Mouse (Mus musculus) kidney, embryonic 16.5 days (tissue): Measurements from ENCODE around the gene H2-Eb2. TPM values are rescaled to one million over a fixed set of nuclear protein-coding genes. Genes with fewer than 3 reads are reported as not detected.

Experiments
- ATAC-seq: fragments of 200-750 bp; cut with Nextera tagmentation; 2 replicates; pipeline ENCODE4 v1.8.0; 2017; ENCODE audit warnings: moderate TSS enrichment; ENCODE audit not compliant: low FRiP score, low TSS enrichment
- H3K27ac ChIP-seq: fragments of 300-500 bp; sonication (generic); 2 replicates; pipeline ENCODE4 v1.5.1; 2014; ENCODE audit warnings: low read length
- H3K27me3 ChIP-seq: fragments of 300-500 bp; sonication (generic); 2 replicates; pipeline ENCODE4 v1.6.1; 2014; ENCODE audit warnings: low read length, control low read depth, mixed read lengths; ENCODE audit not compliant: insufficient read depth
- H3K36me3 ChIP-seq: fragments of 300-500 bp; sonication (generic); 2 replicates; pipeline ENCODE4 v1.6.1; 2014; ENCODE audit warnings: low read length, control low read depth, mixed read lengths; ENCODE audit not compliant: insufficient read depth
- H3K4me1 ChIP-seq: fragments of 300-500 bp; sonication (generic); 2 replicates; pipeline ENCODE4 v1.6.1; 2014; ENCODE audit warnings: low read length, control low read depth, mixed read lengths; ENCODE audit not compliant: insufficient read depth
- H3K4me2 ChIP-seq: fragments of 300-500 bp; sonication (generic); replicated peaks from 2 replicates; pipeline ENCODE4 v1.6.1; 2014; ENCODE audit warnings: low read depth, low read length
- H3K4me3 ChIP-seq: fragments of 300-500 bp; sonication (generic); 2 replicates; pipeline ENCODE4 v1.5.1; 2014; ENCODE audit warnings: mild to moderate bottlenecking, low read length
- H3K9ac ChIP-seq: fragments of 300-500 bp; sonication (generic); replicated peaks from 2 replicates; pipeline ENCODE4 v1.6.1; 2014; ENCODE audit warnings: low read length
- H3K9me3 ChIP-seq: fragments of 300-500 bp; sonication (generic); 2 replicates; pipeline ENCODE4 v1.6.1; 2016; ENCODE audit warnings: low read length, control low read depth
- WGBS: fragments of 180-500 bp; shearing (Covaris S2); extraction: QIAGEN DNeasy Blood & Tissue Kit; methylation state at CpG from one replicate; pipeline ENCODE4 v1.1.7; 2014; 5-methylcytosine and 5-hydroxymethylcytosine counted together
- polyA plus RNA-seq: library from polyadenylated mRNA; unstranded; fragments of >200 nt; fragmentation: Nextera tagmentation; extraction: Ambion mirVana; gene quantifications from 2 replicates; pipeline ENCODE4 v1.2.1, GENCODE M21; 2015

H2-Eb2 gene
- polyA plus RNA-seq, 1 experiment from 2014 or later = 0.04 TPM

- Histone ChIP-seq H3K9ac (no peak overlapping the region), H3K4me1 (no peaks in the 10 kb centered on the region), H3K36me3 (no peaks in the 10 kb centered on the region), H3K4me2 (no peak overlapping the region), H3K27me3 (no peaks in the 10 kb centered on the region), H3K27ac (no peak overlapping the region), H3K9me3 (no peaks in the 10 kb centered on the region), H3K4me3 (no peak overlapping the region)
- 91% methylated on average over 4 of the region's 4 CpGs for WGBS
- ATAC-seq = no peak
Observed at GRCm38 (mm10) chr17:34292570-34292969, 32.9 kb upstream of the H2-Eb2 start.

DNA sequence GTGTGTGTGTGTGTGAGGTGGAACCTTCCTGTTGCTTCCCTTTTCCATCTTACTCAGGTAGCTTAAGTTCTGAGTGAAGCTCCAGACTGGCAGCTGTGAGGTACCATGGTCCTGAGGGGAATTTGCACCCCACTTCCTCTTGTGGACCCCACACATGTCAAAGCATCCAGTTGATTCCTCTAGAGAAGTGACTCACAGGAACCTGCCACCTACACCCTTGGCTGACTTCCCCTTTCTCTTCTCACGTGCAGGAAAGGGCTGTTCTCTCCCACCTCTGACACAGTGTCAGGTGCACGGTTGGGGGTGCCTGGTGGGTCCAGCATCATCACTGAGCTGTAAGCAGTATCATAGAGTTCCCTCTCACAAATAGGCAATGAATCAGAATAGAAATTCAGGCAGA lies 31.9 kb upstream of the H2-Eb2 start:
- H3K4me2 ChIP-seq = no peak overlapping the region
- ATAC-seq = no peak
- H3K4me3 ChIP-seq = no peak overlapping the region
- H3K9ac ChIP-seq = no peak overlapping the region
- H3K36me3 ChIP-seq = no peaks in the 10 kb centered on the region
- H3K9me3 ChIP-seq = no peaks in the 10 kb centered on the region
- no peak overlapping the region for H3K27ac ChIP-seq
- WGBS = 45% methylated on average over 2 of the region's 2 CpGs
- no peaks in the 10 kb centered on the region for H3K27me3 ChIP-seq
- no peaks in the 10 kb centered on the region for H3K4me1 ChIP-seq

DNA sequence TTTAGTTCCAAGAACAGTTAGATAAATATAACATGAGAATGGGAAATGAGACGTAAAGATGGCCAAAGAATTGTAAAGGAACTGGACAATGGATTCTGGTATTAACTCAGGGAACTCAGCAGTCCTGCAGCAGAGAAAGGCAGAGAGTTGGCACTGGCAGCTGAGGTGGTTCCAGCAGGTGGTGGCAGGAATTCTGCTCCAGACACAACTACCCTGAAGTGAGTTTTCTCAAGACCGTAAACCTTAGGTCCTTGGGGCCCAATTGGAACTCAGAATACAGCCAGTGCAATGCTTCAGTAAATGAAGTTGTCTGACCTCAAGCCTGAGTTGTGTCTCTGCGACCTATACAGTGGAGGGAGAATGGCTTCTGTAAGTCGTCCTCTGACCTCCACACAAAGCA lies 31.2 kb upstream of the H2-Eb2 start:
- Histone ChIP-seq H3K27ac (no peak overlapping the region), H3K9me3 (no peaks in the 10 kb centered on the region), H3K4me2 (no peak overlapping the region), H3K9ac (no peak overlapping the region), H3K27me3 (no peaks in the 10 kb centered on the region), H3K36me3 (no peaks in the 10 kb centered on the region), H3K4me3 (no peak overlapping the region), H3K4me1 (no peaks in the 10 kb centered on the region)
- ATAC-seq = no peak
- 61% methylated on average over 4 of the region's 4 CpGs for WGBS

GRCm38 (mm10) chr17:34295307-34295706 lies 30.2 kb upstream of the H2-Eb2 start:
- no peak overlapping the region for H3K9ac ChIP-seq
- H3K36me3 ChIP-seq = no peaks in the 10 kb centered on the region
- H3K4me2 ChIP-seq = no peak overlapping the region
- H3K4me1 ChIP-seq = no peaks in the 10 kb centered on the region
- H3K27ac ChIP-seq = no peak overlapping the region
- ATAC-seq = no peak
- H3K27me3 ChIP-seq = no peaks in the 10 kb centered on the region
- no peak overlapping the region for H3K4me3 ChIP-seq
- H3K9me3 ChIP-seq = no peaks in the 10 kb centered on the region

- Histone ChIP-seq H3K9ac (no peak overlapping the region), H3K4me1 (no peaks in the 10 kb centered on the region), H3K9me3 (no peaks in the 10 kb centered on the region), H3K36me3 (no peaks in the 10 kb centered on the region), H3K27ac (no peak overlapping the region), H3K27me3 (no peaks in the 10 kb centered on the region), H3K4me3 (peak overlapping the region; percentile 36), H3K4me2 (peak overlapping the region; percentile 52)
- ATAC-seq = peak; percentile 72; the same call in 1 of the 2 replicates
- WGBS = 21% methylated on average over 23 of the region's 23 CpGs
Observed at GRCm38 (mm10) chr17:34295891-34296794, 29.3 kb upstream of the H2-Eb2 start.

DNA sequence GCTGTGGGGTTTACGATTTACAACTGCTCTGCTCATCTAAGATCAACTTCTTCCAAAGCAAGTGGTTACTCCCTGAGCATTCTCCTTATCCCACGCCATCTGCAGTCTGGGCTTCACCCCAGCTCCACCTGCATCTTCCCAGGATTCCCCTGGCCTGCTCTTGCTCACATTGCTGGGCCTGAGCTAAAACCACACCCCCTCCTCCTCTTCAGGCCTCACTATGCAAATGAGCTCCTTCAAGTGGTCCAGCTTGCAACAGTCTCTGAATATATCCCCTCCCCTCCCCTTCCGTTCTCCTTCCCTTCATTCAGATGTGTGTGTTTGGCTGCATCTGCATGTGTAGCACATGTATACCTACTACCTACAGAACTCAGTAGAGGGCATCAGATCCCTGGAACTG lies 26.1 kb upstream of the H2-Eb2 start:
- ATAC-seq = no peak
- Histone ChIP-seq H3K27ac (no peak overlapping the region), H3K9ac (no peak overlapping the region), H3K36me3 (no peaks in the 10 kb centered on the region), H3K27me3 (no peaks in the 10 kb centered on the region), H3K4me3 (no peak overlapping the region), H3K9me3 (no peaks in the 10 kb centered on the region), H3K4me1 (no peaks in the 10 kb centered on the region), H3K4me2 (no peak overlapping the region)
- WGBS = 71% methylated on average over 3 of the region's 3 CpGs

DNA sequence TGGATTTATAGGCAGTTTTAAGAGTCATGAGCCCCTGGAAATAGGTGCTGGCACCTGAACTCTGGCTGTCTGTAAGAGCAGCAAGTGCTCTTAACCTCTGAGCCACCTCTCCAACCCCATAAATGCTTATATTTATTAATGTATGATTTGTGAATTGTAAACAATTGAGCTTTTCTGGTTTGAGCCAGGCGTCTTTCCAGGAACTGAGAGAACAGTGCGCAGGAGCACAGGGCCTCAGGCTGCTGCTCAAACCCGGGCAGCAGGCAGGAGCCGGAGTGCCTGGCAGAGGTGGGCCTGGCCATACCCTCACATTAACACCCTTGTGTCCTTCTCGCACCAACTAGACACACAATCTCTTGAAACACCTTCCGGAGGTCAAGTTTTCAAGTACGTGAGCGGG lies 25.4 kb upstream of the H2-Eb2 start:
- 83% methylated on average over 8 of the region's 8 CpGs for WGBS
- H3K4me3 ChIP-seq = no peak overlapping the region
- H3K4me1 ChIP-seq = no peaks in the 10 kb centered on the region
- ATAC-seq = no peak
- no peak overlapping the region for H3K9ac ChIP-seq
- no peak overlapping the region for H3K27ac ChIP-seq
- H3K27me3 ChIP-seq = no peaks in the 10 kb centered on the region
- no peaks in the 10 kb centered on the region for H3K9me3 ChIP-seq
- no peak overlapping the region for H3K4me2 ChIP-seq
- H3K36me3 ChIP-seq = no peaks in the 10 kb centered on the region

DNA sequence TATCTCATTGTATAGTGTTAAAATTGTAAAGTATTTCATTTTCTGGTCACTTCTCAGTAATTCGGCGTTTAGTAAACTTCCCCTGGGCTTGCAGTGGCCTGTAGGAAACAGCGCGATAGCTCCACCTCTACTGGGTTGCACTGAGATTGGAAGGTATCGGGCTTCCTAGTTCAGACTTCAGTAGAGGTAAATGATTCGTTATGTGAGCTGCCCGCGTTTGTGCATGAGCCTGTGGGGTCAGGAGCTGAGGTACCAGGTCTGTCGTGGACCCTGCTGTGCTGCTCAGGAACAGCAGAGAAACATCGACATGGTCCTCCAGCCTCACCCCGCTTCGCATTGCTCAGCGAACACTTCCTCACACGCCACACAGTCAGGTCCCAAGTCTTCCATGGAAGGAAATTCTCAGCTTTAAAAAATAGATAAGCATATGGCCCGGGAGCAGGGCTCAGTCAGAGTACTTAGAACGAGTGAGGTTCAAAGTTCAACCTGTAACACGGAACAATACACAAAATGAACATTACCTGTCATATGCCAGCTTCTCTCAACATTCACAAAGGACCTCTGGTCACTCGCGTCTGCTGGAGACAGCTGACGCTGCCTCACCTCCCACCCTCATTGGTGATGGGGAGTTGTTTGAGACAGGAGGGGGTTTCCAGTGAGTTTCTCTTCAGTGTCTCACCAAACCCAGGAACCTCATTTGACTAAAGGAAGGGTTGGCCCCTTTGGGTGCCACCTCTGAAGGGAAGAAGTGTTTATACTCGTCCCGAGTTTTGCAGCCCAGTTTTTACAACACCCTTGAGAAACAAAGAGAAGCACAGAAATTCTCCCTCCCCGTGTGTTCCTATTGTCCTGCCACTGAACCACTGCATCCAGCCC lies 24.5 kb upstream of the H2-Eb2 start:
- ATAC-seq = no peak
- H3K36me3 ChIP-seq = no peaks in the 10 kb centered on the region
- no peak overlapping the region for H3K4me2 ChIP-seq
- no peaks in the 10 kb centered on the region for H3K4me1 ChIP-seq
- no peak overlapping the region for H3K27ac ChIP-seq
- H3K9me3 ChIP-seq = no peaks in the 10 kb centered on the region
- H3K9ac ChIP-seq = no peak overlapping the region
- 69% methylated on average over 23 of the region's 23 CpGs for WGBS
- no peaks in the 10 kb centered on the region for H3K27me3 ChIP-seq
- H3K4me3 ChIP-seq = no peak overlapping the region

DNA sequence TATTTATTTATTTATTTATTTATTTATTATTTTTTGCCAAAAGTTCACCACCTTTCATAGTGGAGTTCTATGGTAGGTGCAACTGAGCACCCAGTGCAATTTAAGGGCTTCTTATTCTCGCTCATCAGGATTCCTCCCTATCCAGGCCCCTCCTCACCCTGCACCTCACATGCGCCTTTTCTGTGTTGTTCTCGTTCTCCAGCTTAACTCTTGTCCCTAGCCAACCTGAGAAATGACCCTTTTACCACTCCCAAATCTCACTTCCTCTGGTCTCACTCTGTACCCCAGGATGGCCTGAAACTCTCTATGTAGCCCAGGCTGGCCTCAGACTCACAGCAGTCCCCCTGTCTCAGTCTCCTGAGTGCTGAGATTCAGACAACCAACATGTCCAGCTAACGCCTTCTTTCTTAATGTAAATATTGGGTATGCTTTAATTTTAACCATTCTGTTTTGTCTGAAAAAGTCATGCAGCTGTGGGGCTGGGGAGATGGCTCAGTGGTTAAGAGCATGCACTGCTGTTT lies 23.7 kb upstream of the H2-Eb2 start:
- Histone ChIP-seq H3K4me1 (no peaks in the 10 kb centered on the region), H3K9ac (no peak overlapping the region), H3K36me3 (no peaks in the 10 kb centered on the region), H3K27me3 (no peaks in the 10 kb centered on the region), H3K27ac (no peak overlapping the region), H3K4me3 (no peak overlapping the region), H3K4me2 (no peak overlapping the region), H3K9me3 (no peaks in the 10 kb centered on the region)
- no peak for ATAC-seq
- 85% methylated on average over 4 of the region's 4 CpGs for WGBS
